Mouse (Mus musculus) urinary bladder, adult 2 months (tissue): ENCODE data around the gene Map3k13. TPM values are rescaled to one million over a fixed set of nuclear protein-coding genes. Genes with fewer than 3 reads are reported as not detected.
A peak's percentile ranks its signal among the peaks of the same experiment; 100 is the strongest.
"Not testable (repeated sequence)": the region's sequence is repeated elsewhere in the genome, so short reads cannot be mapped to it uniquely, and the experiment has no call there.

Source experiments
- DNase-seq: peaks from one replicate; pipeline ENCODE4 v3.0.0; 2022; ENCODE audit warnings: low spot score
- polyA plus RNA-seq: library from polyadenylated mRNA; depleted of rRNA; stranded (reverse); fragments of >200 nt; gene quantifications from 2 replicates; pipeline ENCODE4 v1.2.3, GENCODE M21; 2012; rRNA removed

The Map3k13 gene
- polyA plus RNA-seq, 1 experiment: 0.69 TPM

GRCm38 (mm10) chr16:21906902-21907301 lies 112.8 kb downstream of the Map3k13 start:
- DNase-seq: no peak

- not testable (repeated sequence) for DNase-seq
Observed at GRCm38 (mm10) chr16:21908906-21909305, 114.8 kb downstream of the Map3k13 start.

GRCm38 (mm10) chr16:21913347-21913746 lies 119.2 kb downstream of the Map3k13 start:
- DNase-seq: no peak

GRCm38 (mm10) chr16:21916681-21917080 lies 122.5 kb downstream of the Map3k13 start:
- DNase-seq: no peak

GRCm38 (mm10) chr16:21928471-21928870 lies 134.3 kb downstream of the Map3k13 start:
- DNase-seq: no peak

- peak; percentile 81 for DNase-seq
Observed at GRCm38 (mm10) chr16:21946761-21947715, 152.9 kb downstream of the Map3k13 start, which contains the start of gene Tmem41a. Gene Tmem41a (minus strand): TSS chr16:21947552.

GRCm38 (mm10) chr16:21955591-21955990 lies 161.4 kb downstream of the Map3k13 start:
- no peak for DNase-seq

GRCm38 (mm10) chr16:21965576-21965975 lies 171.4 kb downstream of the Map3k13 start:
- no peak for DNase-seq

GRCm38 (mm10) chr16:21969874-21970273 lies 175.7 kb downstream of the Map3k13 start:
- no peak for DNase-seq

- no peak for DNase-seq
Observed at GRCm38 (mm10) chr16:21970536-21970935, 176.4 kb downstream of the Map3k13 start.

GRCm38 (mm10) chr16:21971446-21971845 lies 177.3 kb downstream of the Map3k13 start:
- no peak for DNase-seq

GRCm38 (mm10) chr16:21976203-21976602 lies 182.1 kb downstream of the Map3k13 start:
- no peak for DNase-seq

GRCm38 (mm10) chr16:21977347-21977746 lies 183.2 kb downstream of the Map3k13 start:
- no peak for DNase-seq

Other genes starting within 250 kb of the Map3k13 start
- 14.1 and 18.9 TPM in 2 replicates for gene 2510009E07Rik, start 99.7 kb upstream of the Map3k13 start, polyA plus RNA-seq
- 11.6 and 13.5 TPM in 2 replicates for gene Ehhadh, start 6.5 kb upstream of the Map3k13 start, polyA plus RNA-seq
- gene Tmem41a, start 153.2 kb downstream of the Map3k13 start, polyA plus RNA-seq: 16.0 and 16.2 TPM in 2 replicates
- 22.4 and 25.8 TPM in 2 replicates for gene Liph, start 201.3 kb downstream of the Map3k13 start, polyA plus RNA-seq
- gene Senp2, start 215.1 kb downstream of the Map3k13 start, polyA plus RNA-seq: 36.8 and 37.0 TPM in 2 replicates